Mouse (Mus musculus): ENCODE measurements around the gene Ykt6. TPM values are rescaled to one million over a fixed set of nuclear protein-coding genes. Genes with fewer than 3 reads are reported as not detected.
"Not testable (repeated sequence)": the region's sequence is repeated elsewhere in the genome, so short reads cannot be mapped to it uniquely, and the experiment has no call there.

Ykt6 gene
- total RNA-seq (2021) = 10 to 100 TPM; 46.7 to 50.4 TPM
- long read RNA-seq, experiment 1, partial matches to known transcripts = 0 of 10 reads
- long read RNA-seq, experiment 1, other reads (novel, unspliced or antisense) = 6 of 10 reads
- long read RNA-seq, experiment 2, transcript Ykt6-201 (7 exons, 2,541 nt) = major isoform, 5 of 15 reads
- long read RNA-seq, experiment 2, partial matches to known transcripts = 1 of 15 reads
- long read RNA-seq, experiment 2, other reads (novel, unspliced or antisense) = 9 of 15 reads

DNA sequence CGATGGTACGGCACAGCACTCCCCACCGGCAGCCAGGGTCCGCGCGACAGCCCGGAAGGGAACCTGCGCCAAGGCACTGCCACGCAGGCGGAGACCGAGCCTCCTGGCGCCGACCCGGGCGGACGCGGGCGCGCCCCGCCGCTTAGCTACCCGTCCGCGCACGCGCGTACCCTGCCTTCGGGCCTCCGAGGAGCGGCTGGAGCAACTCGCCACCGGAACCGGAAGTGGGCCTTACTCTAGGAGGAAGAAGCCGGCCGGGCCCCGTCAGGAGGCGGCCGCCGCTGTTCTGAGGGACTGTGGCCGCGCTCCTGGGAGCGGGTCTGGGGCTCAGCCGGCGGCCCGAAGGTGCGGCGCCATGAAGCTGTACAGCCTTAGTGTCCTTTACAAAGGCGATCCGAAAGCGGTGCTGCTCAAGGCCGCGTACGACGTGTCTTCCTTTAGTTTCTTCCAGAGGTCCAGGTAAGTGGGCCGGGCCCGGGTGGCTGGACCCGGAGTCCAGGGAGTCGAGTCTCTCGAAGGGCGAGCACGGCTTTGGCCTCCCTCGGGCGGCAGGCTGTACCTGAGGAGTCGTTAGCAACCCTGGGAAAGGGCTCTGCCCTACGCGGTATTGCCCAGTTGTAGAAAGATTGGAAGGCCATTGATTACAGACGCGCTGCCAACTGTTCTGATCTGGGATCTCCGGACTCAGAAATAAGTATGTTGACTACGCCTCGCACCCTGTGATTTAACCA is at the start of gene Ykt6:
Ykt6 (plus strand) TSS at position 148 of the 731 bp plus-strand sequence.
- DNase-seq = peak; percentile 98

- no peak for DNase-seq
Observed at GRCm38 (mm10) chr11:5905778-5906518, 49.5 kb upstream of the Ykt6 start.

- no peak for DNase-seq
Observed at GRCm38 (mm10) chr11:5907096-5907495, 48.4 kb upstream of the Ykt6 start.

GRCm38 (mm10) chr11:5908642-5909041 is 46.9 kb upstream of the Ykt6 start:
- DNase-seq = no peak

DNA sequence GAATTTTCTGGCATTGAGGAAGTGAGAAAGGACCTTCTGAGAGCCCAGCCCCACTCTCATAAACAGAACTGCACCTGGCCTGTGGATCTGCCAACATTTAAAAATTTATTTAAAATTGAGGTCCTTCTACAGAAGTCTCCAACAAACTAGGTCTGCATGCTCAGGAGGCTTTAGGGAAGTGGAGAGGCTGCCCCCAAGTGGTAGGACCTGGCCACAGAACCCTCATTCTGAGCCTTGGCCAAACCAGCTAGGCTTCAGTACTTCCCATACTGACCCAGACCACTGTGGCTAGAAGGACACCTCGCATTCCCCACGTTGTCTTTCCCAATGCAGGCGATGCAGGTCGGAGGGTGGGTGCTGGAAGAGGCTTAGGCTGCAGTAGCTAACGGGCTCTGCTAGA is 42.9 kb upstream of the Ykt6 start:
- peak; percentile 62 for DNase-seq

- no peak for DNase-seq
Observed at GRCm38 (mm10) chr11:5913256-5913655, 42.2 kb upstream of the Ykt6 start.

DNA sequence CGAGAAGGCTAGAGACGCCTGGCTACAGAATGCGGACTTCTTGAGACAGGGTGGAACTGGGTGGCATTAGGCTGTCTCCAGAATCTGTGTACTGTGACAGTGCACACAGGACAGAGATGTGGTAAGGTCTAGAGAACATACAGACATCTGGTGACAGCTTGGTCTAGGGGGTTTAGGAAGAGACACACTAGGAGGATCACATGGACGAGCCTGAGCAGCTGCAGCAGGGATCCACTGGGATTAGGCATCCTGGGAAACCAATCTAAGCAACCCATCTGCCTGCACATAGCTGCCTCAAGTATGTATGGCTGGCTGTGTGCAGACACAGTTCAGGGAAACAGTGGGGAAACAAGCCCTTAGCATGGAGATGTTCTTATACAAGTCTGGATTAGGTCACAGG is 41.6 kb upstream of the Ykt6 start:
- no peak for DNase-seq

- no peak for DNase-seq
Observed at GRCm38 (mm10) chr11:5914940-5915339, 40.6 kb upstream of the Ykt6 start.

GRCm38 (mm10) chr11:5915429-5916177 is 39.9 kb upstream of the Ykt6 start:
- DNase-seq = no peak

GRCm38 (mm10) chr11:5916178-5916548 is 39.3 kb upstream of the Ykt6 start:
- DNase-seq = no peak

DNA sequence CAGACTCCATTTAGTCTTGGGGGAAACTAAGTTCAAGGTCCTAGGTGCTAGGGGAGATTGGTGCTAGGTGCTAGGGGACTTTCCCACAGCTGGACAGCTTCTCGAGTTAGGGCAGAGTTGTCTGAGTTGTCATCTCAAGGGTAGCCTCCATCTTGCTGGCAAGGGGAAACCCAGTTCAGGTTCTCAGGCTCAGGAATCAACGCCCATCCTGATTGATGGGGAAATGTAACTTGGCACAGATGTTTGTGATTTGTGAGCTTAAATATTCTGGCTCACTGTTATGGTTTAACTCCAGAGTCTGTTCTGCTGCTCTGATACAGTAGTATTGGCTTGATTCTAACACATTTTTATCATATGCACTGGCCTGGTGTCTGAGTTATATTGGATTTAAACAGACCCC is 37.4 kb upstream of the Ykt6 start:
- no peak for DNase-seq

GRCm38 (mm10) chr11:5919606-5920005 is 35.9 kb upstream of the Ykt6 start:
- DNase-seq = no peak

GRCm38 (mm10) chr11:5920323-5920960 is 35.1 kb upstream of the Ykt6 start:
- DNase-seq = no peak

DNA sequence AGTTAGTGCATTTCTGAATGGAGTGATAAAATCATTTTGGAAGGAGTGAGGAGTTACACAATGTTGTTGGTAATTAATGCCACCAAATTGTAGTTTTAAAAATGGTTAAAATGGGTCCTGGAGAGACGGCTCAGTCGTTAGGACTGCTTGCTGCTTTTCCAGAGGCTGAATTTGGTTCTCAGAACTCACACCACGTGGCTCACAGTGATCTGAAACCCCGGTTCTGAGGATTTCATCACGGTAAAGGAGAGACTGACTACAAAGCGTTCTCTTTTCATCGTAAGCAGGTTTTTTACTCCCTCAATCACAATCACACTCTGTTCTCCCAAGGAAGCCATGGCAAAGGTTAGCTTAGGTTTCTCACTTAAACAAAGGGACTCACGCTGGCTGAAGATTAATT is 30.8 kb upstream of the Ykt6 start:
- DNase-seq = no peak

DNA sequence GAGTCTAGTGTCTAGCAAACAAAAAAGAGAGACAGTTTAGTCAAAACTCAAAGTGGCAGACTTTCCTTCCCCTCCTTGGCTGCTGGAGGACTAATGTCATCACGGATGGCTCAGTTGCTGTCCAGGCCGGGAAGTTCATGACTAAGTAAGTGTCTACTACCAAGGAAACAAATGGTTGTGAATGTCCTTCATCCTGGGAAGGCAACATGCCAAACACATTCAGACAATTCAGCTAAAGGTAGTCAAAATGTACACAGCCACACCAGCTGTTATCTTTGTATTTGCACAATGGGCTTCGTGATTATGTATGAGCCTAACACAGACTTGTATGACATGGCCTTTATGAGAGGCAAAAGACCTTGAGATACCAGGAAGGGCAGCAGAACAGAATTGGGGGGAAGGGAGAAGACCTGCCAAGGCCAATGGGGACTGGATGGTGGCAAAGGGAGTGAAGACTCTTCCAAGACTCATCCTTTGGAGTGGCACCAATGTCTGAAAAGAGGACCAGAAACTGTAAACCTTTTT is 28.7 kb upstream of the Ykt6 start:
- no peak for DNase-seq

GRCm38 (mm10) chr11:5930578-5930977 is 24.9 kb upstream of the Ykt6 start:
- no peak for DNase-seq

GRCm38 (mm10) chr11:5931947-5932346 is 23.5 kb upstream of the Ykt6 start:
- DNase-seq = not testable (repeated sequence)

DNA sequence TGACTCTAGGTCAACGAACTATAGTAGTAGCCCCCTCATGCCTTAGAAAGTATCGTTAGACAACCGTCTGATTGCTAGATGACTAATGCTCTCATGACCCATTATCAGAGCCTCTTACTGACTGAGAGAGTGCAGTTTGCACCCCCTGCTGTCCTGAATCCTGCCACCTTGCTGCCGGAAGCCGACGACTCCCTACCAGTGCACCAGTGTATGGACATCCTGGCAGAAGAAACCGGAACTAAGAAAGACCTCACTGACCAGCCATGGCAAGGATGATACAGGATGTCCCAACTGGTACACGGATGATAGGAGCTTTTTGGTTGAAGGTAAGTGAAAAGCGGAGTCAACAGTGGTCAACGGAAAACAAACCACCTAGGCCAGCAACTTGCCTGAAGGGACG is 21.0 kb upstream of the Ykt6 start:
- DNase-seq = not testable (repeated sequence)

- no peak for DNase-seq
Observed at GRCm38 (mm10) chr11:5942966-5943365, 12.5 kb upstream of the Ykt6 start.

DNA sequence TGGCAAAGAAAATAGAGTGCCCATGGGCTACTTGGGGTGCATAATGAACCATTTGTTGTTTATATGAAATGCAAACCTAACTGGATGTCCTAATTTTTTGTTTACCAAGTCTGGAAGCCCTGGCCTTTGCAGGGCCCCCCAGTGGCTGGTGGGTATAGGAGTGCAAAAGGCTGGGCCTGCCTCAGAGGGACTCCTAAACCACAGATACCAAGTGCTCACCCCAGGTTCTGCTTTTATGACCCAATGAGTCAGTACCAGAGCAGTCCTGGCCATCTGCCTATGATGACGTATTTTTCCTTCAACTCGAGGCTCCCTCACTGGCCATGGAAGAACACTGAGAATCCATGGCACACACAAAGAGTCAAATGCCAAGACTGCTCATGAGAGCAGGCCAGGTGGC is 10.4 kb upstream of the Ykt6 start:
- no peak for DNase-seq

DNA sequence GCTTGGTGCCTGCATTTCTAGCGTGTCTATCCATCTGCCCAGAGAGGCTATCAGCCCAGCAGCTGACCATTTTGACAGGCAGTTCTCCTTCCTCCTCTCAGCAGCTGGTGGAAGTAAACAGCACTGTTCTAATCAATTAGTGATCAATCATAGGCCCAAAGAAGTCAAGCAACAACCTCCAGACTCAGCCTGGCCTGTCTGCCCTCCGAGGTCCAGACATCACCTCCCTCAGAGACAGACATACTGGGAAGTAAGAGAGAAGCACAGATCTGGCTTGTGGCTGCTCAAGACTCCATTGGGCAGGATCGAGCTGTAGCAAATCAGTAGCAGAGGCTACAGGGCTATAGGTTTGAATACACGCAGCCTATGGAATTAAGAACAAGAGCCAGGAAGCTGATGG is 7.7 kb upstream of the Ykt6 start:
- no peak for DNase-seq
